Mouse (Mus musculus) hindbrain, embryonic 14.5 days (tissue): ENCODE measurements around the gene Cmtm3. TPM values are rescaled to one million over a fixed set of nuclear protein-coding genes. Genes with fewer than 3 reads are reported as not detected.

Experiments
- ATAC-seq: fragments of 200-750 bp; cut with Nextera tagmentation; 2 replicates; pipeline ENCODE4 v1.8.0; 2017; ENCODE audit warnings: moderate number of reproducible peaks, mild to moderate bottlenecking, moderate TSS enrichment, moderate library complexity; ENCODE audit not compliant: low FRiP score
- DNase-seq: peaks from one replicate; pipeline ENCODE4 v3.0.0-alpha.2; 2015; ENCODE audit warnings: low spot score
- H3K27ac ChIP-seq: fragments of 300-500 bp; sonication (generic); 2 replicates; pipeline ENCODE4 v1.5.1; 2014; ENCODE audit warnings: mild to moderate bottlenecking, moderate library complexity
- H3K27me3 ChIP-seq: fragments of 300-500 bp; sonication (generic); 2 replicates; pipeline ENCODE4 v1.6.1; 2014; ENCODE audit warnings: mild to moderate bottlenecking, low read length, mixed read lengths; ENCODE audit not compliant: control insufficient read depth, insufficient read depth
- H3K36me3 ChIP-seq: fragments of 300-500 bp; sonication (generic); replicated peaks from 2 replicates; pipeline ENCODE4 v1.6.1; 2014; ENCODE audit not compliant: control insufficient read depth, insufficient read depth
- H3K4me1 ChIP-seq: fragments of 300-500 bp; sonication (generic); replicated peaks from 2 replicates; pipeline ENCODE4 v1.6.1; 2014; ENCODE audit warnings: antibody characterized with exemption, low read length, mixed read lengths; ENCODE audit not compliant: control insufficient read depth, insufficient read depth
- H3K4me2 ChIP-seq: fragments of 300-500 bp; sonication (generic); replicated peaks from 2 replicates; pipeline ENCODE4 v1.6.1; 2014; ENCODE audit warnings: mild to moderate bottlenecking, moderate library complexity
- H3K4me3 ChIP-seq: fragments of 300-500 bp; sonication (generic); replicated peaks from 2 replicates; pipeline ENCODE4 v1.5.1; 2014; ENCODE audit warnings: mild to moderate bottlenecking, low read length
- H3K9ac ChIP-seq: fragments of 300-500 bp; sonication (generic); 2 replicates; pipeline ENCODE4 v1.6.1; 2014
- H3K9me3 ChIP-seq: fragments of 300-500 bp; sonication (generic); 2 replicates; pipeline ENCODE4 v1.6.1; 2016; ENCODE audit warnings: low read length; ENCODE audit not compliant: control insufficient read depth
- WGBS: fragments of 180-500 bp; shearing (Covaris S2); extraction: QIAGEN DNeasy Blood & Tissue Kit; methylation state at CpG from one replicate; pipeline ENCODE4 v1.1.7; 2014; 5-methylcytosine and 5-hydroxymethylcytosine counted together
- polyA plus RNA-seq: library from polyadenylated mRNA; unstranded; fragments of >200 nt; fragmentation: Nextera tagmentation; extraction: Ambion mirVana; gene quantifications from 2 replicates; pipeline ENCODE4 v1.2.1, GENCODE M21; 2014

The Cmtm3 gene
- polyA plus RNA-seq, 1 experiment from 2014 or later = 44.7 TPM

- Histone ChIP-seq H3K27me3 (no peaks in the 10 kb centered on the region), H3K4me2 (no peak overlapping the region), H3K4me1 (peaks cover 12% of the 10 kb centered on the region; the same call in 1 of the 2 replicates), H3K9me3 (no peaks in the 10 kb centered on the region), H3K4me3 (no peak overlapping the region), H3K36me3 (no peaks in the 10 kb centered on the region), H3K27ac (no peak overlapping the region), H3K9ac (no peak overlapping the region)
- no peak for ATAC-seq
- 67% methylated on average over 3 of the region's 3 CpGs for WGBS
- no peak for DNase-seq
Measured at GRCm38 (mm10) chr8:104383977-104384376, 44.8 kb downstream of the Cmtm3 start.

GRCm38 (mm10) chr8:104386693-104387092, 47.5 kb downstream of the Cmtm3 start:
- DNase-seq = no peak
- no peaks in the 10 kb centered on the region for H3K9me3 ChIP-seq
- no peak overlapping the region for H3K4me2 ChIP-seq
- ATAC-seq = no peak
- no peak overlapping the region for H3K9ac ChIP-seq
- no peak overlapping the region for H3K4me3 ChIP-seq
- no peaks in the 10 kb centered on the region for H3K27me3 ChIP-seq
- WGBS = 20% methylated on average over 4 of the region's 4 CpGs
- peaks cover 12% of the 10 kb centered on the region; the same call in 1 of the 2 replicates for H3K4me1 ChIP-seq
- H3K27ac ChIP-seq = no peak overlapping the region
- H3K36me3 ChIP-seq = no peaks in the 10 kb centered on the region

- Histone ChIP-seq H3K9me3 (no peaks in the 10 kb centered on the region), H3K27ac (no peak overlapping the region), H3K27me3 (no peaks in the 10 kb centered on the region), H3K4me2 (no peak overlapping the region), H3K4me3 (no peak overlapping the region), H3K36me3 (no peaks in the 10 kb centered on the region), H3K9ac (no peak overlapping the region), H3K4me1 (peaks cover 12% of the 10 kb centered on the region; the same call in 1 of the 2 replicates)
- 67% methylated on average over 7 of the region's 7 CpGs for WGBS
- ATAC-seq = no peak
- DNase-seq = no peak
Measured at GRCm38 (mm10) chr8:104387501-104387900, 48.3 kb downstream of the Cmtm3 start.

GRCm38 (mm10) chr8:104387980-104388379, 48.8 kb downstream of the Cmtm3 start:
- H3K4me2 ChIP-seq = no peak overlapping the region
- no peaks in the 10 kb centered on the region for H3K36me3 ChIP-seq
- H3K9me3 ChIP-seq = no peaks in the 10 kb centered on the region
- peaks cover 9% of the 10 kb centered on the region; the same call in 1 of the 2 replicates for H3K4me1 ChIP-seq
- DNase-seq (no peak), ATAC-seq (no peak)
- 87% methylated on average over 2 of the region's 2 CpGs for WGBS
- H3K9ac ChIP-seq = no peak overlapping the region
- no peaks in the 10 kb centered on the region for H3K27me3 ChIP-seq
- no peak overlapping the region for H3K27ac ChIP-seq
- H3K4me3 ChIP-seq = no peak overlapping the region

GRCm38 (mm10) chr8:104390245-104390644, 51.0 kb downstream of the Cmtm3 start:
- no peak overlapping the region for H3K27ac ChIP-seq
- H3K4me2 ChIP-seq = no peak overlapping the region
- 84% methylated on average over 8 of the region's 8 CpGs for WGBS
- peaks cover 19% of the 10 kb centered on the region for H3K4me1 ChIP-seq
- DNase-seq (no peak), ATAC-seq (no peak)
- H3K27me3 ChIP-seq = no peaks in the 10 kb centered on the region
- no peaks in the 10 kb centered on the region for H3K9me3 ChIP-seq
- no peak overlapping the region for H3K9ac ChIP-seq
- H3K4me3 ChIP-seq = no peak overlapping the region
- no peaks in the 10 kb centered on the region for H3K36me3 ChIP-seq

- no peak for ATAC-seq
- DNase-seq = no peak
- Histone ChIP-seq H3K9ac (no peak overlapping the region), H3K36me3 (no peaks in the 10 kb centered on the region), H3K27me3 (no peaks in the 10 kb centered on the region), H3K4me1 (peaks cover 15% of the 10 kb centered on the region), H3K9me3 (no peaks in the 10 kb centered on the region), H3K4me2 (0 out of 2 replicates have a peak overlapping the region, but pooled peaks have one; percentile 69), H3K27ac (no peak overlapping the region), H3K4me3 (no peak overlapping the region)
- WGBS = 97% methylated on average over 6 of the region's 7 CpGs
Measured at GRCm38 (mm10) chr8:104393139-104393538, 53.9 kb downstream of the Cmtm3 start.

- Histone ChIP-seq H3K27me3 (no peaks in the 10 kb centered on the region), H3K9me3 (no peaks in the 10 kb centered on the region), H3K9ac (peak overlapping the region; percentile 76; the same call in 1 of the 2 replicates), H3K36me3 (no peaks in the 10 kb centered on the region), H3K4me2 (peak overlapping the region; percentile 69), H3K4me1 (peaks cover 15% of the 10 kb centered on the region), H3K4me3 (no peak overlapping the region), H3K27ac (no peak overlapping the region)
- DNase-seq = no peak
- no peak for ATAC-seq
- WGBS = 80% methylated on average over 6 of the region's 6 CpGs
Measured at GRCm38 (mm10) chr8:104393767-104394166, 54.6 kb downstream of the Cmtm3 start.

- ATAC-seq (peak; percentile 79), DNase-seq (peak; percentile 60)
- WGBS = under 1% methylated on average over 69 of the region's 82 CpGs
Measured at GRCm38 (mm10) chr8:104394801-104395702, 55.8 kb downstream of the Cmtm3 start.

GRCm38 (mm10) chr8:104395703-104396357, 56.6 kb downstream of the Cmtm3 start, which contains the start of gene Cmtm4:
Gene Cmtm4, minus strand, starts transcription at chr8:104395807.
- ATAC-seq (peak; percentile 81), DNase-seq (peak; percentile 67)
- Histone ChIP-seq H3K4me2 (peak within 1 kb of the TSS; percentile 69), H3K27ac (peak within 1 kb of the TSS; percentile 74), H3K27me3 (no peaks in the 10 kb centered on the region), H3K4me1 (peaks cover 15% of the 10 kb centered on the region), H3K9ac (peak within 1 kb of the TSS; percentile 76), H3K36me3 (no peaks in the 10 kb centered on the region), H3K4me3 (peak within 1 kb of the TSS; percentile 73), H3K9me3 (no peaks in the 10 kb centered on the region)
- 5% methylated on average over 23 of the region's 54 CpGs for WGBS

More at GRCm38 (mm10) chr8:104394801-104395702, 55.8 kb downstream of the Cmtm3 start:
- Histone ChIP-seq H3K4me3 (peak overlapping the region; percentile 73), H3K4me2 (peak overlapping the region; percentile 69), H3K27ac (peak overlapping the region; percentile 74), H3K9me3 (no peaks in the 10 kb centered on the region), H3K36me3 (no peaks in the 10 kb centered on the region), H3K4me1 (peaks cover 15% of the 10 kb centered on the region), H3K9ac (peak overlapping the region; percentile 76), H3K27me3 (no peaks in the 10 kb centered on the region)
